Mouse (Mus musculus): ENCODE measurements around the gene Gm17455. TPM values are rescaled to one million over a fixed set of nuclear protein-coding genes. Genes with fewer than 3 reads are reported as not detected.

The Gm17455 gene
- polyA plus RNA-seq, 1 experiment from 2014 or later, result 2.0 TPM

GRCm38 (mm10) chr10:60361615-60362309 is 37.8 kb upstream of the Gm17455 start:
- Histone ChIP-seq H3K9me3 (replicated peaks) (no peaks in the 10 kb centered on the region), H3K27ac (no peak overlapping the region), H3K36me3 (ENCODE audit: poor library complexity, severe bottlenecking) (no peaks in the 10 kb centered on the region), H3K9ac (no peak overlapping the region), H3K4me2 (no peak overlapping the region), H3K4me3 (no peak overlapping the region), H3K4me1 (0 out of 2 replicates have a peak, but pooled peaks cover 5% of the 10 kb centered on the region), H3K27me3 (no peaks in the 10 kb centered on the region)
- 59% methylated on average over 12 of the region's 12 CpGs for WGBS
- no peak for ATAC-seq

- no peak overlapping the region for H3K27ac ChIP-seq
- no peaks in the 10 kb centered on the region for H3K27me3 ChIP-seq
- ATAC-seq, result no peak
- H3K9ac ChIP-seq, result no peak overlapping the region
- 60% methylated on average over 2 of the region's 2 CpGs for WGBS
- no peak overlapping the region for H3K4me3 ChIP-seq
- no peaks in the 10 kb centered on the region for H3K9me3 ChIP-seq (replicated peaks)
- H3K36me3 ChIP-seq (ENCODE audit: poor library complexity, severe bottlenecking), result no peaks in the 10 kb centered on the region
- H3K4me2 ChIP-seq, result no peak overlapping the region
- H3K4me1 ChIP-seq, result 0 out of 2 replicates have a peak, but pooled peaks cover 5% of the 10 kb centered on the region
Observed at GRCm38 (mm10) chr10:60362310-60362628, 37.3 kb upstream of the Gm17455 start.

- Histone ChIP-seq H3K27me3 (no peaks in the 10 kb centered on the region), H3K4me1 (0 out of 2 replicates have a peak, but pooled peaks cover 5% of the 10 kb centered on the region), H3K4me2 (no peak overlapping the region), H3K36me3 (ENCODE audit: poor library complexity, severe bottlenecking) (no peaks in the 10 kb centered on the region), H3K4me3 (no peak overlapping the region), H3K9ac (no peak overlapping the region), H3K27ac (no peak overlapping the region), H3K9me3 (replicated peaks) (no peaks in the 10 kb centered on the region)
- 70% methylated on average over 6 of the region's 6 CpGs for WGBS
- no peak for ATAC-seq
Observed at GRCm38 (mm10) chr10:60363426-60363825, 36.1 kb upstream of the Gm17455 start.

GRCm38 (mm10) chr10:60367145-60367544 is 32.4 kb upstream of the Gm17455 start:
- WGBS, result 89% methylated on average over 2 of the region's 2 CpGs
- Histone ChIP-seq H3K4me2 (no peak overlapping the region), H3K27me3 (no peaks in the 10 kb centered on the region), H3K9ac (no peak overlapping the region), H3K4me1 (peaks cover 9% of the 10 kb centered on the region; the same call in 1 of the 2 replicates), H3K27ac (no peak overlapping the region), H3K4me3 (no peak overlapping the region), H3K9me3 (replicated peaks) (no peaks in the 10 kb centered on the region), H3K36me3 (ENCODE audit: poor library complexity, severe bottlenecking) (no peaks in the 10 kb centered on the region)
- no peak for ATAC-seq

- Histone ChIP-seq H3K9ac (no peak overlapping the region), H3K27me3 (no peaks in the 10 kb centered on the region), H3K27ac (no peak overlapping the region), H3K9me3 (replicated peaks) (no peaks in the 10 kb centered on the region), H3K4me2 (no peak overlapping the region), H3K4me1 (peaks cover 9% of the 10 kb centered on the region; the same call in 1 of the 2 replicates), H3K36me3 (ENCODE audit: poor library complexity, severe bottlenecking) (no peaks in the 10 kb centered on the region), H3K4me3 (no peak overlapping the region)
- no peak for ATAC-seq
- WGBS, result 84% methylated on average over 4 of the region's 4 CpGs
Observed at GRCm38 (mm10) chr10:60367904-60368303, 31.6 kb upstream of the Gm17455 start.

- no peak overlapping the region for H3K4me3 ChIP-seq
- H3K36me3 ChIP-seq (ENCODE audit: poor library complexity, severe bottlenecking), result no peaks in the 10 kb centered on the region
- H3K27ac ChIP-seq, result no peak overlapping the region
- no peak overlapping the region for H3K4me2 ChIP-seq
- 90% methylated on average over 6 of the region's 6 CpGs for WGBS
- no peak for ATAC-seq
- H3K4me1 ChIP-seq, result peaks cover 9% of the 10 kb centered on the region; the same call in 1 of the 2 replicates
- no peaks in the 10 kb centered on the region for H3K9me3 ChIP-seq (replicated peaks)
- H3K9ac ChIP-seq, result no peak overlapping the region
- no peaks in the 10 kb centered on the region for H3K27me3 ChIP-seq
Observed at GRCm38 (mm10) chr10:60369405-60369804, 30.1 kb upstream of the Gm17455 start.

GRCm38 (mm10) chr10:60370098-60370497 is 29.4 kb upstream of the Gm17455 start:
- no peak for ATAC-seq
- 80% methylated on average over 2 of the region's 2 CpGs for WGBS
- Histone ChIP-seq H3K4me3 (no peak overlapping the region), H3K27ac (no peak overlapping the region), H3K9ac (no peak overlapping the region), H3K36me3 (ENCODE audit: poor library complexity, severe bottlenecking) (no peaks in the 10 kb centered on the region), H3K27me3 (no peaks in the 10 kb centered on the region), H3K9me3 (replicated peaks) (no peaks in the 10 kb centered on the region), H3K4me2 (no peak overlapping the region), H3K4me1 (peaks cover 9% of the 10 kb centered on the region; the same call in 1 of the 2 replicates)

- Histone ChIP-seq H3K36me3 (ENCODE audit: poor library complexity, severe bottlenecking) (no peaks in the 10 kb centered on the region), H3K27me3 (no peaks in the 10 kb centered on the region), H3K9me3 (replicated peaks) (no peaks in the 10 kb centered on the region), H3K9ac (no peak overlapping the region), H3K4me2 (no peak overlapping the region), H3K27ac (no peak overlapping the region), H3K4me3 (no peak overlapping the region), H3K4me1 (peaks cover 9% of the 10 kb centered on the region; the same call in 1 of the 2 replicates)
- 79% methylated on average over 5 of the region's 5 CpGs for WGBS
- ATAC-seq, result no peak
Observed at GRCm38 (mm10) chr10:60370601-60371061, 28.9 kb upstream of the Gm17455 start.

GRCm38 (mm10) chr10:60371596-60372386 is 27.7 kb upstream of the Gm17455 start:
- H3K36me3 ChIP-seq (ENCODE audit: poor library complexity, severe bottlenecking), result no peaks in the 10 kb centered on the region
- no peak for ATAC-seq
- H3K27ac ChIP-seq, result no peak overlapping the region
- 84% methylated on average over 5 of the region's 5 CpGs for WGBS
- no peak overlapping the region for H3K4me2 ChIP-seq
- H3K27me3 ChIP-seq, result no peaks in the 10 kb centered on the region
- no peaks in the 10 kb centered on the region for H3K9me3 ChIP-seq (replicated peaks)
- H3K9ac ChIP-seq, result no peak overlapping the region
- H3K4me3 ChIP-seq, result no peak overlapping the region
- H3K4me1 ChIP-seq, result peaks cover 9% of the 10 kb centered on the region; the same call in 1 of the 2 replicates

- Histone ChIP-seq H3K9me3 (replicated peaks) (no peaks in the 10 kb centered on the region), H3K4me2 (no peak overlapping the region), H3K27me3 (no peaks in the 10 kb centered on the region), H3K9ac (no peak overlapping the region), H3K27ac (no peak overlapping the region), H3K36me3 (ENCODE audit: poor library complexity, severe bottlenecking) (no peaks in the 10 kb centered on the region), H3K4me3 (no peak overlapping the region), H3K4me1 (peaks cover 9% of the 10 kb centered on the region; the same call in 1 of the 2 replicates)
- ATAC-seq, result no peak
- WGBS, result 79% methylated on average over 6 of the region's 6 CpGs
Observed at GRCm38 (mm10) chr10:60373543-60373936, 26.0 kb upstream of the Gm17455 start.

GRCm38 (mm10) chr10:60373937-60374578 is 25.5 kb upstream of the Gm17455 start:
- no peak for ATAC-seq
- Histone ChIP-seq H3K9me3 (replicated peaks) (no peaks in the 10 kb centered on the region), H3K4me2 (no peak overlapping the region), H3K4me1 (peaks cover 9% of the 10 kb centered on the region; the same call in 1 of the 2 replicates), H3K27me3 (no peaks in the 10 kb centered on the region), H3K9ac (no peak overlapping the region), H3K36me3 (ENCODE audit: poor library complexity, severe bottlenecking) (no peaks in the 10 kb centered on the region), H3K4me3 (no peak overlapping the region), H3K27ac (no peak overlapping the region)
- WGBS, result 74% methylated on average over 8 of the region's 8 CpGs

- 93% methylated on average over 16 of the region's 16 CpGs for WGBS
- no peaks in the 10 kb centered on the region for H3K9me3 ChIP-seq (replicated peaks)
- no peak for ATAC-seq
Observed at GRCm38 (mm10) chr10:60376704-60377103, 22.8 kb upstream of the Gm17455 start.

More at GRCm38 (mm10) chr10:60376704-60377103, 22.8 kb upstream of the Gm17455 start:
- H3K4me3 ChIP-seq, result no peak overlapping the region
- no peaks in the 10 kb centered on the region for H3K27me3 ChIP-seq
- H3K36me3 ChIP-seq (ENCODE audit: poor library complexity, severe bottlenecking), result no peaks in the 10 kb centered on the region
- no peaks in the 10 kb centered on the region for H3K4me1 ChIP-seq
- no peak overlapping the region for H3K27ac ChIP-seq
- H3K9ac ChIP-seq, result no peak overlapping the region
- H3K4me2 ChIP-seq, result no peak overlapping the region
